Mouse (Mus musculus) urinary bladder, postnatal 14 days (tissue): Measurements from ENCODE around the gene Tex19.1.
"Not testable (repeated sequence)": the region's sequence is repeated elsewhere in the genome, so short reads cannot be mapped to it uniquely, and the experiment has no call there.

ENCODE experiments used
- DNase-seq: peaks from one replicate; pipeline ENCODE4 v3.0.0; 2021; ENCODE audit warnings: low spot score

The Tex19.1 gene

GRCm38 (mm10) chr11:121145865-121146264 is at the start of gene Tex19.1:
Gene Tex19.1 (plus strand): TSS chr11:121146143.
- no peak for DNase-seq

- DNase-seq: no peak
Measured at GRCm38 (mm10) chr11:121099762-121100161, 46.2 kb upstream of the Tex19.1 start.

- no peak for DNase-seq
Measured at GRCm38 (mm10) chr11:121100692-121101091, 45.3 kb upstream of the Tex19.1 start.

DNA sequence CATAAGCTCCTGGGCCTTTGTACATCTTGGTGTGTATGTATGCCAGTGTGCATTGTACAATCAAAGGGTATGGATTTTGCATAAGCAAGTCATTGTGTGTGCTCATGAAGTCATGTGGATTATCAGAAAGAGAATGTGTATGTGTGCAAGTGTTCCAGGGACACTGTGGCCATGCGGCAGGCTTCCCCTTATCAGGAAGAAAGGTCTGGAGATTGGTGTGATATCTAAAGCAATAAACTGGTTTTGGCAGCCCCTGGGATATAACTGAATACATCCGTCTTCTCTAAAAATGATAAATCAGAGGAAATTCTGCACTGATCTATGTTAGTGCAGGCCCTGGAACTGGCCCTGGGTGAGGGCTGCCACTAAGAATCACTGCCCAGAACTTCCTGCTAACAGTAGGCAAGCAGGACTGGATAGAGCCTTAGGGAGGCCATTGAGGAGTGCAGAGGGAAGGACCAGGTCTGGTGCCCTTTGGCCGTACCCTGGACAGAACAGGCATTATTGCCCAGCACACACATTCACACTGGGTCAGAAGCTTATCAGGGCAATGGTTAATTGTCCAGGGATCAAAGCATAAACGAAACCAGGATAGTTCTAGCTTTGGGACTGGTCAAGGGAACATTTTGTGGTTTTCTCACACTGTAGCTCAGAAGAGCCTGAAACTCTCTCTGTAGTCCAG is 44.7 kb upstream of the Tex19.1 start:
- DNase-seq: no peak

GRCm38 (mm10) chr11:121107242-121107641 is 38.7 kb upstream of the Tex19.1 start:
- not testable (repeated sequence) for DNase-seq

GRCm38 (mm10) chr11:121108061-121108460 is 37.9 kb upstream of the Tex19.1 start:
- DNase-seq: peak; percentile 36

- DNase-seq: peak; percentile 17
Measured at GRCm38 (mm10) chr11:121109986-121110385, 36.0 kb upstream of the Tex19.1 start.

GRCm38 (mm10) chr11:121111051-121111450 is 34.9 kb upstream of the Tex19.1 start:
- DNase-seq: no peak

DNA sequence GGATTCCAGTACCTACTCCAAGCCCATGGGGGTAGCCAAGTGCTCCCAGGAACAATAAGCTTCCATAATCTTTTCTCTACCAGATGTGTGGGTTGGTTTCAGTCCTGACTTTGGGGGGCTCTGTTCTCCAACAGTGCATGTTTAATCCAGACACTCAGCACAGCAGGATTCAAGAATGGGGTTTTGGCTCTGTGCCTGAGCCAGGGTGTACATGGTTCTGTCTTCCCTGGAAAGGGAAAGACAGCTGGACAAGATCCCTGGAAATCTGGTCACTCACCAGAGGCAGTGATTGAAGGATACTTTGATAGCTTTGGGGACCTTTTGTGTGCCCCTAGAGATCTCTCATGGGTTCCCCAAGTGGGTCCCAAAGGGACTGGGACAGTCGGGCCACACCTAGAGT is 34.3 kb upstream of the Tex19.1 start:
- no peak for DNase-seq

DNA sequence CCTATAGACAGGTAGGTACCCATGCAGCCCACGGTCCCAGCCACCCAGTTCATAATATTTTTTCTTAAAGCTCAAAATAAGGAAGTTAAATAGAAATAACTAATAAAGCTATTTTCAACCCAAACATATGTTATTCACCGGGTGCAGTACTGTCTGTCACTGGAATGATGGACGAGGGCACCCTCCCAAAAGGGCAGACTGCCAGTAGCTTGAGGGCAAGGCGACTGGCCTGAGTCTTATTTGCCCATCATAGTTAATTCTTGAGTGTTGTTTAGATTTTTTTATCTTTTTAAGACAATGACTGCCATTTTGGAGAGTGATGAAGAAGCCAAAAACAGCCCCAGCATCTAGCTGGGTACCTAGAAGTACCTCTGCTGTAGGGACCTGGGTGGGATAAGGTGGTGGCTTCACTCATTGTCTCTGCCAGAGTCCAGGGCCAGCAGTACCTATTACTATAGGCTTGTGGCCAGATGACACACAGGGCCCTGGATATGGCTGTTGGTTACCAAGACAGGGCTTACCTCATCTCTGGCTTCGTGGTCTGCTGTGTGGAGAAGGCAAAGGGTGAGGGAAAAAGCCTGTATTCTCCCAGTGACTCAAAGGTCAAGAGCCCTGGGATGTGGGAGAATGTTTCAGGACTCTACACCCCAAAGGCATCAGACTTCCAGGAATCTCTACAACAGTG is 33.7 kb upstream of the Tex19.1 start:
- no peak for DNase-seq

- DNase-seq: no peak
Measured at GRCm38 (mm10) chr11:121118106-121118505, 27.8 kb upstream of the Tex19.1 start.

- DNase-seq: no peak
Measured at GRCm38 (mm10) chr11:121118577-121118976, 27.4 kb upstream of the Tex19.1 start, which contains the start of gene Tex19.2. Gene Tex19.2 (minus strand): TSS chr11:121118677.

- no peak for DNase-seq
Measured at GRCm38 (mm10) chr11:121121151-121121550, 24.8 kb upstream of the Tex19.1 start.

DNA sequence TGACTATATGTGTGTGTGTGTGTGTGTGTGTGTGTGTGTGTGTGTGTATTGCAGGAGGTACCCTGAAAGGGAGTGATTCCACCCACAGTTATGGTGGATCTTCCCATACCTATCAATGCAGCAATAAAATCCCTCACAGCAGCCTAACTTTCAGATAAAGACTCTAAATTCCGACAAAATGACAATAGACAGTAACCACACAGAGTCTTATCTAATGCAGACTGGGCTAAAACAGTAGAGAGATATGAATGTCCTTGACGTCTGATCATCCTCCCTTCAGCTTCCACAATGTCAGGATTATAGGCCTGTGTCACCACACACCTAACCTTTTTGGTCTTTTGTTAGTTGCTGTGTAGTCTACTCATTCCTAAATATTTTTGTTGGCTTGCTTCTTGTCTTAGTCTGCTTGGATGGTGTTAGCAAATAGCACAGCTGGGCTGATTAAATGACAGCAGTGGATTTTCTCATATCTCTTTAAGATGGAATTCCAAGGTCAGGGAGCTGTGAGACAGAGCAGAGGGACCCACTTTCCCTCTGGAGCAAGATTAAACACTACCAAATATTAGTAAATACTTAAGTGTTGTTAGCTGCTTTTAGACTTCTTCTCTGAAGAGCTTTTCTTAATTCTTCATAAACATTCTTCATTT is 23.8 kb upstream of the Tex19.1 start:
- no peak for DNase-seq

- no peak for DNase-seq
Measured at GRCm38 (mm10) chr11:121123438-121123837, 22.5 kb upstream of the Tex19.1 start.

- no peak for DNase-seq
Measured at GRCm38 (mm10) chr11:121125522-121126172, 20.3 kb upstream of the Tex19.1 start.

DNA sequence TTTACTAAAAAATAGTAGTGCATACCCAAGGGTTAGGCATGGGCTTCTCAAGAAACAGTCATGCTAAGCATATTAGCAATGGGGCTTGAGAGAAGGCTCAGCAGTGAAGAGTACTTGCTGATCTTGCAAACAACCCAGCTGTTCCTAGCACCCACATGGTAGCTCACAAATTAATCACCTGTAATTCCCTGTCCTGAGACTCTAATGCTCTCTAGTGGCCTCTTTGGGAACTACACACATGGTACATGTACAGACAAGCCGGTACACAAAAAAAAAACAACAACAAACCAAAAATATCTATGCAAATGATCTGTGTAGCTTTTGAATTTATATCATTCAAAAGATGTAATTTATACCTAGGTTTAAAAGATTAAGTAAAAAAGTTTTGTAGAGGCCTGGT is 19.5 kb upstream of the Tex19.1 start:
- DNase-seq: no peak

GRCm38 (mm10) chr11:121127441-121127840 is 18.5 kb upstream of the Tex19.1 start:
- no peak for DNase-seq

DNA sequence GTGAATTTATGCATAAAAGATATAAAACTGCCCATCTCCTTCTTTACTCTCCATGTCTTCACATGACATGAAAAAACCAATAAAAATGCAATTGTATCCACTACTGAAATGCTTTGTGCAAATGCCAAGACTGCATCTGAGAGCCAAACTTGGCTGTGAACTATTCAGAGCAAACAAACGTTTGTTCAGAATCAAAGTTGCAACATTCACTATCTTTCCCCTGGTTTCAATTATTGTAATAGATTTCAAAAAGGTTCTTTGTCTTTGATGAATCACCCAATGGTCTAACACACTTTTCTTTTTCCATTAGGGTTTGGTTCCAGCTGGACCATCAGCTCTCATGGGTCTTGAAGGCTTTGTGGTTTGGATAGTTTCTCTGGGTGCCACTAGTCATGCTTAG is 16.3 kb upstream of the Tex19.1 start:
- DNase-seq: no peak

- no peak for DNase-seq
Measured at GRCm38 (mm10) chr11:121134600-121134999, 11.3 kb upstream of the Tex19.1 start.

DNA sequence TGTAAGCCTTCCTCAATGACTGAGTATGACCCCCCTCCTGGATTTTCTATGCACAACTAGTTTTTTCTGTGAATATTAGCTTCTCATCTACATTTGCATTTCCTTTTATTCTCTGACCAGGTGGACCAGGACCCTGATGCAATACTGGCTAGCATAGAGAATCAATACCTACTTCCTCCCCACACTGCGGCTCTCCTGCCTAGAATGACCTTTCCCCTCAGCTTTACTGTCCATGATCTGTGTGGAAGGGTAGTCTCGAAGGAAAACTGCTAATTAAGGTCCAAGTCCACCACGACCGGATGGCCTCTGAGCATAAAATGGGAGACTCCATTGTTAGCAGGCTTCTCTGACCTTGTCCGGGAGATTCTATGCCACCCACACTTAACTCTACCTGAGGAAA is 8.3 kb upstream of the Tex19.1 start:
- no peak for DNase-seq

- no peak for DNase-seq
Measured at GRCm38 (mm10) chr11:121138732-121139131, 7.2 kb upstream of the Tex19.1 start.
